Mouse (Mus musculus) stomach, embryonic 15.5 days (tissue): ENCODE measurements around the gene Bcap31. TPM values are rescaled to one million over a fixed set of nuclear protein-coding genes. Genes with fewer than 3 reads are reported as not detected.
A peak's percentile ranks its signal among the peaks of the same experiment; 100 is the strongest.

Experiments used
- ATAC-seq: fragments of 200-750 bp; cut with Nextera tagmentation; 2 replicates; pipeline ENCODE4 v1.8.0; 2017; ENCODE audit warnings: low read depth, moderate number of reproducible peaks, moderate TSS enrichment; ENCODE audit not compliant: insufficient read depth, low FRiP score
- H3K27ac ChIP-seq: fragments of 300-500 bp; sonication (generic); 2 replicates; pipeline ENCODE4 v1.5.1; 2015; ENCODE audit warnings: mild to moderate bottlenecking, inconsistent platforms
- H3K27me3 ChIP-seq: fragments of 300-500 bp; sonication (generic); replicated peaks from 2 replicates; pipeline ENCODE4 v1.6.1; 2015; ENCODE audit warnings: inconsistent platforms
- H3K36me3 ChIP-seq: fragments of 300-500 bp; sonication (generic); 2 replicates; pipeline ENCODE4 v1.6.1; 2015; ENCODE audit warnings: inconsistent platforms
- H3K4me1 ChIP-seq: fragments of 300-500 bp; sonication (generic); 2 replicates; pipeline ENCODE4 v1.6.1; 2015; ENCODE audit warnings: inconsistent platforms
- H3K4me2 ChIP-seq: fragments of 300-500 bp; sonication (generic); 2 replicates; pipeline ENCODE4 v1.6.1; 2015; ENCODE audit warnings: mild to moderate bottlenecking, inconsistent platforms
- H3K4me3 ChIP-seq: fragments of 300-500 bp; sonication (generic); replicated peaks from 2 replicates; pipeline ENCODE4 v1.5.1; 2015; ENCODE audit warnings: inconsistent platforms
- H3K9ac ChIP-seq: fragments of 300-500 bp; sonication (generic); 2 replicates; pipeline ENCODE4 v1.6.1; 2015; ENCODE audit warnings: inconsistent platforms
- H3K9me3 ChIP-seq: fragments of 300-500 bp; sonication (generic); 2 replicates; pipeline ENCODE4 v1.6.1; 2016; ENCODE audit warnings: inconsistent platforms
- WGBS: fragments of 180-500 bp; shearing (Covaris S2); methylation state at CpG from one replicate; pipeline ENCODE4 v1.1.7; 2015; 5-methylcytosine and 5-hydroxymethylcytosine counted together
- polyA plus RNA-seq: library from polyadenylated mRNA; unstranded; fragments of >200 nt; fragmentation: Nextera tagmentation; extraction: Ambion mirVana; gene quantifications from 2 replicates; pipeline ENCODE4 v1.2.1, GENCODE M21; 2015

Gene Bcap31
- polyA plus RNA-seq, 1 experiment from 2014 or later = 270 TPM

DNA sequence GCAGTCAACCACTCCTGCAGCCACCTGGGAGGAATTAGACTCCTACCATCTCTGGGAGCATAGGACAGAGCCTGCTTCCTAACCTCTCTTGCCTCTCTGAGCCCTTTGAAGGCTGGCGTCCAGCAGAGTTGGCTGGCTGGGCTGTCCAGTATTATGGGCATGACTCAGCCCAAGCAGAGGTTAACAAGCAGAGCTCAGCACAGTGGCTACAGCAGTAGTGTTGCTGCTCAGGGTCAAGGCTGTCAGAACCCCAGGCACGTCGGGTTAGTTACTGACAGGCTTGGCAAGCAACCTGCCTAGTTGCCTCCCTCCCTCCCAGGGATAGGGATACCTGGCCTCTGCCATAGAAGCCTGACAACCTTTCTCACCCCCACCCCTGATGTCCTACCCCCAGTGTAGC lies 2.3 kb upstream of the Bcap31 start:
- Histone ChIP-seq H3K27me3 (no peaks in the 10 kb centered on the region), H3K9me3 (no peaks in the 10 kb centered on the region), H3K4me2 (peak overlapping the region; percentile 58), H3K36me3 (no peaks in the 10 kb centered on the region), H3K4me3 (peak overlapping the region; percentile 50; the same call in 1 of the 2 replicates), H3K9ac (no peak overlapping the region), H3K4me1 (no peaks in the 10 kb centered on the region; the same call in 1 of the 2 replicates), H3K27ac (peak overlapping the region; percentile 73)
- ATAC-seq = no peak
- 51% methylated on average over 3 of the region's 3 CpGs for WGBS

- peak overlapping the region; percentile 73 for H3K27ac ChIP-seq
- H3K36me3 ChIP-seq = no peaks in the 10 kb centered on the region
- 61% methylated on average over 11 of the region's 11 CpGs for WGBS
- H3K4me3 ChIP-seq = peak overlapping the region; percentile 50
- no peak overlapping the region for H3K9ac ChIP-seq
- H3K27me3 ChIP-seq = no peaks in the 10 kb centered on the region
- H3K4me1 ChIP-seq = no peaks in the 10 kb centered on the region; the same call in 1 of the 2 replicates
- no peaks in the 10 kb centered on the region for H3K9me3 ChIP-seq
- H3K4me2 ChIP-seq = peak overlapping the region; percentile 58
- ATAC-seq = no peak
Measured at GRCm38 (mm10) chrX:73717667-73718066, 1.7 kb upstream of the Bcap31 start.

- Histone ChIP-seq H3K4me2 (peak overlapping the region; percentile 58), H3K36me3 (no peaks in the 10 kb centered on the region), H3K9me3 (no peaks in the 10 kb centered on the region), H3K4me1 (no peaks in the 10 kb centered on the region; the same call in 1 of the 2 replicates), H3K27ac (peak overlapping the region; percentile 80), H3K9ac (no peak overlapping the region; the same call in 1 of the 2 replicates), H3K4me3 (peak overlapping the region; percentile 50), H3K27me3 (no peaks in the 10 kb centered on the region)
- WGBS = 31% methylated on average over 30 of the region's 30 CpGs
- peak; percentile 20 for ATAC-seq
Measured at GRCm38 (mm10) chrX:73716709-73717545, 952 bp upstream of the Bcap31 start.

GRCm38 (mm10) chrX:73715476-73716108 lies 383 bp downstream of the Bcap31 start:
- 25% methylated on average over 21 of the region's 21 CpGs for WGBS
- no peaks in the 10 kb centered on the region for H3K9me3 ChIP-seq
- peak; percentile 33 for ATAC-seq
- H3K36me3 ChIP-seq = 0 out of 2 replicates have a peak, but pooled peaks cover 5% of the 10 kb centered on the region
- H3K4me3 ChIP-seq = peak overlapping the region; percentile 50
- no peaks in the 10 kb centered on the region; the same call in 1 of the 2 replicates for H3K4me1 ChIP-seq
- peak overlapping the region; percentile 34 for H3K9ac ChIP-seq
- peak overlapping the region; percentile 54 for H3K4me2 ChIP-seq
- no peaks in the 10 kb centered on the region for H3K27me3 ChIP-seq
- H3K27ac ChIP-seq = peak overlapping the region; percentile 87

- no peak overlapping the region for H3K27ac ChIP-seq
- no peak overlapping the region for H3K4me3 ChIP-seq
- no peak for ATAC-seq
- no peaks in the 10 kb centered on the region for H3K27me3 ChIP-seq
- no peaks in the 10 kb centered on the region for H3K36me3 ChIP-seq
- no peak overlapping the region for H3K9ac ChIP-seq
- H3K4me2 ChIP-seq = no peak overlapping the region
- H3K9me3 ChIP-seq = no peaks in the 10 kb centered on the region
- WGBS = 78% methylated on average over 1 of the region's 1 CpGs
- H3K4me1 ChIP-seq = no peaks in the 10 kb centered on the region
Measured at GRCm38 (mm10) chrX:73700472-73700871, 15.5 kb downstream of the Bcap31 start.

- no peak overlapping the region for H3K27ac ChIP-seq
- peak; percentile 53; the same call in 1 of the 2 replicates for ATAC-seq
Measured at GRCm38 (mm10) chrX:73690917-73691629, 24.9 kb downstream of the Bcap31 start.

DNA sequence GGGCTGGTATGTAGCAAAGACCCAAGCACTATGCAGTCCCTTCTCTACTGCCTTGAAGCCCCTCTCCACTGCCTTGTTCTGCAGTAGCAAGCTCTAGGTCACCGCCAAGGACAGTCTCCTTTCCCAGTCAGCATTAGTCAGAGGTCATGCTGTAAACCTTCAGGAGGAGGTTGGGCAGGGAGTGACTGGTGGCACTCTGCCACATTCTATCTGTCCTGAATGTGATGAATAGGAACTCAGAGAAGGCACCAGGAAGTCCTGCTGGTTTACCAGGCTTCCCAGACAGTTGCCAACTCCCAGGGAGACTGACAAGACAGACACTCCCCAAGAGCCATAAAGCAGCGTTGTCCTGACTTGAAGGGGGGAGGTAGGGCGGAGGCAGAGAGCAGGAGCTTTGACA lies 30.3 kb downstream of the Bcap31 start:
- Histone ChIP-seq H3K36me3 (0 out of 2 replicates have a peak, but pooled peaks cover 2% of the 10 kb centered on the region), H3K27ac (peak overlapping the region; percentile 26; the same call in 1 of the 2 replicates), H3K9ac (no peak overlapping the region), H3K27me3 (no peaks in the 10 kb centered on the region), H3K4me1 (no peaks in the 10 kb centered on the region), H3K4me2 (no peak overlapping the region), H3K4me3 (no peak overlapping the region), H3K9me3 (no peaks in the 10 kb centered on the region)
- 70% methylated on average over 3 of the region's 3 CpGs for WGBS
- ATAC-seq = no peak

More at GRCm38 (mm10) chrX:73690917-73691629, 24.9 kb downstream of the Bcap31 start:
- no peak overlapping the region for H3K4me2 ChIP-seq
- H3K36me3 ChIP-seq = no peaks in the 10 kb centered on the region
- no peaks in the 10 kb centered on the region for H3K9me3 ChIP-seq
- H3K4me1 ChIP-seq = no peaks in the 10 kb centered on the region
- WGBS = 73% methylated on average over 5 of the region's 5 CpGs
- H3K4me3 ChIP-seq = no peak overlapping the region
- H3K9ac ChIP-seq = no peak overlapping the region
- no peaks in the 10 kb centered on the region for H3K27me3 ChIP-seq

DNA sequence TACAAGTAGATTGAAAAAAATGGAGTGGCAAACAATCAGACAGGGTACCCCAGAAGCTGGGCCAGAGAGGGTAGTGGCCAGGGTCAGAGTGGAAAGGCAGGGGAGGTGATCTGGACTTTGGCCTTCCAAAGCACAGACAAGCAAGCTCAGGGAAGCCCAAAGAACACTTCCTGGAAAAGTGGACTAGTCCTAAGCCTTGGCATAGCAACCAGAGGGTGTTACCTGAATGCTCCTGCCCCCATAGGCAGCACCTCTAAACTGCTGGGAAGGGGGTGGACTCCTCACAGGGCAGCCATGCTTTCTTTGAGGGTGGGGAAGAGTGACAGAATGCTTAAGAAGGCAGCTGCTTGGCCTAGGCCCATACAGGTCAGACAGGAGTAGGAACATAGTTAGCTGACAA lies 31.0 kb downstream of the Bcap31 start:
- 0 out of 2 replicates have a peak, but pooled peaks cover 2% of the 10 kb centered on the region for H3K36me3 ChIP-seq

DNA sequence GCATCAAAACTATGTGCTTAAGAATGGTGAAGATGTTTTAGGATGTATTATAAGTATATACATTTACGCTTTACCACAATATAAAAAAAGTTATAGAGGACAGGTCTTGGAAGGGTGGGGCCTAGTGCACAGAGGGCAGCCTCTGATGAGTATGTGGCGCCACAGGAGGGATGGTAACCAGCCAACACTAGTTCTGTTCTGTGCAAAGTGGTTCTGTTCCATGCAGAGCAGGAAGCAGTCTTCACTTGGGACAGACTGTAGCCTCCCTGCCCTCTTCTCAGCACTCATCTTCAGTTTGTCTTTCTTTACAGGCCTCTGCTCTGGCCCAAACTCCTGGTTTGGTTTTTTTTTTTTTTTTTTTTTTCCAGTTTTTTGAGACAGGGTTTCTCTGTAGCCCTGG lies 31.8 kb downstream of the Bcap31 start:
- Histone ChIP-seq H3K4me2 (no peak overlapping the region), H3K9me3 (no peaks in the 10 kb centered on the region), H3K27ac (no peak overlapping the region), H3K9ac (no peak overlapping the region), H3K4me1 (no peaks in the 10 kb centered on the region), H3K4me3 (no peak overlapping the region), H3K27me3 (no peaks in the 10 kb centered on the region), H3K36me3 (0 out of 2 replicates have a peak, but pooled peaks cover 2% of the 10 kb centered on the region)
- no peak for ATAC-seq
- WGBS = 77% methylated on average over 2 of the region's 2 CpGs

More for the DNA sequence above, 31.0 kb downstream of the Bcap31 start:
- H3K9ac ChIP-seq = no peak overlapping the region
- H3K4me1 ChIP-seq = no peaks in the 10 kb centered on the region
- no peaks in the 10 kb centered on the region for H3K9me3 ChIP-seq
- ATAC-seq = no peak
- H3K27me3 ChIP-seq = no peaks in the 10 kb centered on the region
- H3K27ac ChIP-seq = no peak overlapping the region
- no peak overlapping the region for H3K4me2 ChIP-seq
- no peak overlapping the region for H3K4me3 ChIP-seq

GRCm38 (mm10) chrX:73676668-73677067 lies 39.3 kb downstream of the Bcap31 start:
- no peak for ATAC-seq
- H3K4me1 ChIP-seq = no peaks in the 10 kb centered on the region
- no peaks in the 10 kb centered on the region for H3K9me3 ChIP-seq
- H3K36me3 ChIP-seq = no peaks in the 10 kb centered on the region
- 93% methylated on average over 4 of the region's 4 CpGs for WGBS
- H3K27ac ChIP-seq = no peak overlapping the region
- no peak overlapping the region for H3K9ac ChIP-seq
- no peak overlapping the region for H3K4me2 ChIP-seq
- no peak overlapping the region for H3K4me3 ChIP-seq
- H3K27me3 ChIP-seq = no peaks in the 10 kb centered on the region

- Histone ChIP-seq H3K9ac (no peak overlapping the region), H3K9me3 (no peaks in the 10 kb centered on the region), H3K27ac (no peak overlapping the region), H3K27me3 (no peaks in the 10 kb centered on the region), H3K4me1 (no peaks in the 10 kb centered on the region), H3K4me2 (peak overlapping the region; percentile 67), H3K4me3 (no peak overlapping the region), H3K36me3 (no peaks in the 10 kb centered on the region)
- no peak for ATAC-seq
- 63% methylated on average over 2 of the region's 2 CpGs for WGBS
Measured at GRCm38 (mm10) chrX:73675231-73675630, 40.7 kb downstream of the Bcap31 start.
